Mouse (Mus musculus) brain, embryonic 14.5 days (tissue): Measurements from ENCODE around the gene Slc2a1. TPM values are rescaled to one million over a fixed set of nuclear protein-coding genes. Genes with fewer than 3 reads are reported as not detected.

ENCODE experiments used
- DNase-seq: peaks from one replicate; pipeline ENCODE4 v3.0.0-alpha.2; 2011; ENCODE audit warnings: low read depth
- CTCF ChIP-seq: fragments of 200-500 bp; IDR thresholded peaks from 2 replicates; pipeline ENCODE4 v1.5.1; 2012; ENCODE audit warnings: inconsistent platforms, mild to moderate bottlenecking, moderate library complexity, borderline replicate concordance; ENCODE audit not compliant: insufficient read depth, insufficient read length; ENCODE audit errors: extremely low read depth
- POLR2A ChIP-seq: fragments of 200-500 bp; IDR thresholded peaks from 2 replicates; pipeline ENCODE4 v1.6.1; 2012; ENCODE audit warnings: mild to moderate bottlenecking, inconsistent platforms, borderline replicate concordance; ENCODE audit not compliant: poor library complexity, insufficient read depth, insufficient read length, severe bottlenecking; ENCODE audit errors: extremely low read depth
- polyA plus RNA-seq: library from polyadenylated mRNA; depleted of rRNA; stranded (reverse); fragments of >200 nt; gene quantifications from 2 replicates; pipeline ENCODE4 v1.2.3, GENCODE M21; 2012

Slc2a1 gene
- polyA plus RNA-seq, 1 experiment = 96.9 TPM

DNA sequence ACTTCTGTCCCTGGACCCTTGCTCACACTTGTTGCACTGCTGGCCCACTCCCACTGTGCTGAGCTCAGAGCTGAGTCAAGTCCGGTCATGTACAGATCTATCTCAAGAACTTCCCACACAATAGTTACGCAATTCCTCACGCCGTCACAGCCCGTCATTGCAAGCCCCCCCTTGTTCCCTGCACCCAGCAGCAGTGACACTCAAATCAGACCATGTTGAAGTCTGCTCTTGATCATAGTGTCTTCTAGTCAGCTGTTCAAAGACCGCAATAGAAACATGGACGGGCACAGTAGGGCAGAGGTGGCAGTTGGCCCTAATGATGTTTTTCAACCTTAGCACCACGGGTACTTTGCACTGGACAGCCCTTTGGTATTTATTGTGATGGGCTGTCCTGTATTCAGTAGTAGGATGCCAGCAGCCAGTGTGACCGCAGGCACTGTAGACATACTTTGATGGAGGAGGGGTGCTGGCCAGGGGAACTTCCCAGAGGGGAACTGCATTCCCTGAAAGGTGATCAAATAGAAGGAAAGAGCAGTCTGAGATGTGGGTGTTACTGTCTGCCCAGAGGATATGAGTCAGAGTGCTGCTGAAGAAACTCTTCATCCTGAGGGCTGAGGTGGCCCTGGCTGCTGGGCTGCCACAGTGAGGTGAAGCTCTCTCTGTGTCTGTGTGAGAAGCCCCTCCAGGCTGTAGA, 17.2 kb downstream of the Slc2a1 start:
- TF ChIP-seq POLR2A (no peak), CTCF (no peak)
- DNase-seq = no peak

DNA sequence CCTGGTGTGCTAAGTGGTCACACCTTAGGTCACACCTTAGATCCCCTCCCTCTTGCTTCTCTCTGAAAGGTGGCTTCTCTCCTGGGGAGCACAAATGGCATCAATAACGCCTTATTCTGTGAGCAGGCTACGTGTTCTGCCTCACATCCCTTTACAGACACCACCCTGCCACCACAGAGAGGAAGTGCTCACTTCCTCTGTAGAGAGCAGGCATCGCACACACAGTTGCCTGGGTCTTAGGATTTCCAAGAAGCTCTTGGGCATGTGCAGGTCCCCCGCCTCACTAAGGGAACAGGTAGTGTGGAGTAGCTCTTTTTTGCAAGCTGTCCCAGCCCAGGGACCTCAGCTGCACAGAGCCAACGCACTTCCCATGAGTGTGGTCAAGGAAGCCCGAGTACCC, 18.7 kb downstream of the Slc2a1 start:
- DNase-seq = no peak
- TF ChIP-seq POLR2A (no peak), CTCF (no peak)

DNA sequence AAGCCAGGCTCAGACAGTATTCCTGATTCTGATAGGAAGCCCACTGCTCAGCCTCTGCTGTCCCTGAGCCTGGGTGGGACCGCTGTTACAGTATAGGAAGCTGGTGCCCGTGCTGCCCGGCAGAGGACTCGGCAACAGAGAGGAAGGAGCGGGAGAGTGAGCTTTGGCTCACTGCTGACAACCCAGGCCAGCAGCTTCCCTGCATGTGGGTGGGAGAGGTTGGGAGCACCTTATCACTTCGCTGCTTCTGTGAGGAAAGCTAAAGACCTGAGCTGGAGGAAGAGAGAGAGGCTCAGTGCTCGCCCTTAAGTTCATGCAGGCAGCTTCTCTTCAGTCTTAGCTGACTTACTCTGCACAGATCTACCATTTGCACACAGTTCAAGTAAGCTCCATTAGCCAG, 20.0 kb downstream of the Slc2a1 start:
- TF ChIP-seq CTCF = no peak
- TF ChIP-seq POLR2A = no peak
- DNase-seq = no peak

DNA sequence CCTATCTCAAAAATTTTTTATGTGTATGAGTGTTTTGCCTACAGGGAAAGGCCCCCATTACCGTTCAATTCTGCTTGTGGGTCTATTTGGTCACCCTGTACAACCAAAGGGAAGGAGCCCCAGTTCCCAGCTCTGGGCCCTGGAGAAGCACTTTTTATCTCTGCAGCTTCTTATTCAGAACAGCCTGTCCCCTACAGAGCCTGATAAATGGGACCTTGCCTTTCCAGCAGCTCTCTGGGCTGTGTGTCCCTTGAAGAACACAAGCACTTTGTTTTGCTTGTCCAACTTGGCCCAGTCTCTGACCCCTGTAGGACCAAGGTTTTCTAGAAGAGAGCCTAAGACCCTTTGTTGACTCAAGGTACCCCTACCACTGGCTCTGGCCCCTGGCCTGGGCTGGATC, 20.6 kb downstream of the Slc2a1 start:
- DNase-seq = no peak
- TF ChIP-seq CTCF (no peak), POLR2A (no peak)

DNA sequence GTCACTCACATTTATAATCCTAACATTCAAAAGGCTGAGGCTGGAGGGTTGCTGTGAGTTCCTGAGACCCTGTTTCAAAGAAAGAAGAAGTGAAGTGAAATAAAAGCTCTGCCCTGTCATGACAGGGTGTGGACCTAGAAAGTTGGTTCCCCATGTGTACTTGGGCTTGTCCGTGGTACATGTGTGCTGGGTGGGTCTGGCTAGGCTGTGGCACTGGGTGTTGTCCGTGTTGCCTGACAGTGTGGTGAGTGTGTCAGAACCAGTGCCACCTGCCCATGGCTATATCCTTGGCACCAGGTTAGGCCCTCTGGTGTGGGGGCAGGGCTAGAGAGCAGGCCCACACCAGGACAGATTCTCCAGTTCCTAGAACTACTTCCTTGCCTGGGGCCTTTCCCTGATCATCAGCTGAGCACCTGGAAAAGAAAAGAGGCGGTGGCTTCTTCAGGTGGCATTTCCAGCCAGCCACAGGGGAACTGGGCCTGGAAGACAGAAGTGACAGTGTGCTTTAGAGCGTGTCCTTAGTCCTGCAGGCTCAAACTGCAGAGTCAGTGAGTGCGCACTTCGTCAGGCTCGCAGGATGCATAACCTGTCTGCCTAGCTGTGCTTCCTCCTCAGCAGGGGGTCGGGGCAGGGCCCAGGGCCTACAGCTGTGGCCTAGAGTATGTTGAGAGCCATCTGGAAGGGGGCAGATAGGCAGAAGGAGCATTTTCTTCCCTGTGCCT, 22.8 kb downstream of the Slc2a1 start:
- DNase-seq = no peak

DNA sequence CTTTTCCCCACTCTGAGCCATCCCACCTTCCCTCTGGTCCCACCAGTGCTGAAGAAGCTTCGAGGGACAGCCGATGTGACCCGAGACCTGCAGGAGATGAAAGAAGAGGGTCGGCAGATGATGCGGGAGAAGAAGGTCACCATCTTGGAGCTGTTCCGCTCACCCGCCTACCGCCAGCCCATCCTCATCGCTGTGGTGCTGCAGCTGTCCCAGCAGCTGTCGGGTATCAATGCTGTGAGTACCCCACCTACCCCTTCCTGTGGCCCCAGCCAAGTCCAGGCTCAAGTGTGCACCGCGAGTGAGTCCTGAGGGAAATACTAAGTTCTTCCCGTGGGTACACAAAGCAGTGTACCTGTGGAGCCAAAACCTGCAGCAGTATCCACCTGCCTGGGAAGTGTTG, 24.8 kb downstream of the Slc2a1 start:
- TF ChIP-seq POLR2A (no peak), CTCF (no peak)
- DNase-seq = no peak

More for the DNA sequence above, 22.8 kb downstream of the Slc2a1 start:
- TF ChIP-seq POLR2A = no peak
- no peak for TF ChIP-seq CTCF

DNA sequence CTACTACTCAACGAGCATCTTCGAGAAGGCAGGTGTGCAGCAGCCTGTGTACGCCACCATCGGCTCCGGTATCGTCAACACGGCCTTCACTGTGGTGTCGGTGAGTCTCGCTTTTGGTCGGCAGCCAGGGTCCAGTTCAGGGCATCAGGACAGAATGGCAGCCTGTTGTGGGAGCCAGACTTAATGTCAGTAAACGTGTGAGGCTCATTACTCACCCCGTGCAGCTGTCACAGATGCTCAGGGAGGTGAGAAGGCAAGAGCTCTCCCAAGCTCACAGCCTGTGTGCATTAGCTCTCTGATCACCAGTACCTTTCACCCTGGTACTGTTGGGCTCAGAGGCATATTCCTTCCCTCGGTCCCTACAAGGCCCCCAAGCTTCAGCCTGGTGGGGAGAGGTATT, 25.3 kb downstream of the Slc2a1 start:
- TF ChIP-seq POLR2A = no peak
- TF ChIP-seq CTCF = no peak
- DNase-seq = no peak

DNA sequence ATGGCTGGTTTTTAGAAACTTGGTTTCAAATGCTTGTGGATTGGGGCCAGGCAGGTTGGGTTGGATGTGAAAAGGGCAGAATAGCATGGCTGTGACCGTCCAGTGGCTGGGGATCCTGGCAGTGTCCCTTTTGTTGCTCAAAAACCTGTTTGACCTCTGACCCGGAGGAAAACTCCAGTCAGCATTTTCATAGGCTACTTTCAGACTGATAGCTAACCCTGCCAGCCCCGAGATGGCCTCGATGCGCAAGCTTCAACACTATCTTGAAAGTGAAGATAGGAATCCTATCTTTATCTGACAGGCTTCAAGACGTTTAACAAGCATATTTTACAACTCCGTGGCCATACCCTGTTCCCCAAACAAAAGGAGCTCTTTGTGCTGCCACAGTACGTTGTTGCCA, 28.8 kb downstream of the Slc2a1 start:
- DNase-seq = peak; percentile 5
- no peak for TF ChIP-seq POLR2A
- no peak for TF ChIP-seq CTCF

DNA sequence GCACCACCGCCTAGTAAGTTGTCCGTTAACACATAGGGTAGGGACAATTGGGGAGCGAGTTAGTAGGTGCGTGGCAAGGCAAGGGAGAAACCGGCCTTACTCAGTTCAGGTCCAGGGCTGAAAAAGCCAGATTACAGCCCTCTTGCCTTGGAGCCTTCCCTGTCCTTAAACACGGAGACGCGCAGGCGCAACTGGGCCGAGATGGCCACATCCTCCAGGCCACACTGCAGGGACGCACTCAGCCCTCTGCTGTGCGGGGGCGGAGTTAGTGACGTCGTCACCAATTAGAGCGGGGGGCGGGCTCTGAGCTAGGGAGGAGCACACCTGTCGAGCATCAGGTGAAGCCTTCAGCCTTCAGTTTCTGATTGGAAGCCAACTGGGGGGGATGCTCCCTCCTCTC, 29.7 kb downstream of the Slc2a1 start:
- no peak for TF ChIP-seq POLR2A
- DNase-seq = peak; percentile 92

DNA sequence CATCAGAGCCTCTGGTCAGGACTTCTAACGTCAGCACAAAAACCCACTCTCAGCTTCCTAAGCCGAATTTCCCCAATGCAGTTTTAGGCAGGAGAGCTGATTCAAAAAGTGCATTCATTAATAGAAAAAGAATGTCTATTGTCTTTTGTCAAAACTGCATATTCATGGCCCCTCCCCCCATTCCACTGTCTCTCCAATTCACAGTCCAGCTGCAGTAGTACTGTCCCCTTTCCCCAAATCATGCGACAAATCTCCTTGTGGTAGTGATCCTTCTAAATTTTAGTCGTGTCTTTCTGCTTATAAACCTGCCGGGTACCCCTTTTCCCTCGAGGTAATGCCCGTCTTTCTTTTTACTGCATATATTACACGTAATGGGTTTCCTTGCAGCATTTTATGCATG, 30.3 kb downstream of the Slc2a1 start:
- no peak for DNase-seq
- TF ChIP-seq POLR2A (no peak), CTCF (no peak)

DNA sequence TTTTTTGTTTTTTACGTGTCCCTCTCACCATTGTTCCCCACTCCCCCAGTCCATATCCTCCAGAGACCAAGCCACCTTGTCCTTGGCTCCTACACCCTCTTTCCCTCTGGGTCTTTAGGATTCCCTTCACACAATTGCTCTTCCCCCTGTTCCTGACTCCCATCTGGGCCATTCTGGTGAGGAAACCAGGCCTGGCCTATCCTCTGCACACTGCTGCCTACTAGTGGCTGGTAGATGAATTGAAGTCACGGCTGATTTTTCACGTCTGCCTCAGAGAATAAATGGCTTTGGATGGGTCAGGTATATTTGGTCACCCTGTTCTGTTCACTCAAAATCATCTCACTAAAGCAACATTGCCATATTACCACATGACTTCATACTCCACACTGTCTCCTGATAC, 31.6 kb downstream of the Slc2a1 start:
- TF ChIP-seq CTCF = peak; percentile 77; the same call in 1 of the 2 replicates
- no peak for TF ChIP-seq POLR2A
- peak; percentile 31 for DNase-seq

DNA sequence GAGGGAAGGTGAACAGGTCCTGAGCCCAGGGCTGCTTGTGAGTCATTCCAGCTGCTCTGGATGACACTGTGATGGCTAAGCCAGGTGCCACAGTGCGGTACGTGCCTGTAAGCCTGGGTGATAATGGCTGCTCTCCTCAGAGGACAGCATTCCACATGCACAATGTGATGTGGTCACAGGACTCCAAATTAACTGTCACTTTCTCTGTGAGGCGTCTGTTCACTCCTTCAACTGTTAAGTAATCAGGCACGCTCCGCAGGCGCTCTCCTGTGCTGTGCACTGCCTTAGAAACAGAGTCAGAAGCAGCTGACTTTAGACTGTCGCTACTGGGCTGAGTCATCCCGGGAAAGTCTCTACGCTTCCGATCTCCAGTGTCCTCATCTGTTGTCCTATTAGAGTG, 32.7 kb downstream of the Slc2a1 start:
- DNase-seq = no peak
- TF ChIP-seq POLR2A (no peak), CTCF (no peak)

DNA sequence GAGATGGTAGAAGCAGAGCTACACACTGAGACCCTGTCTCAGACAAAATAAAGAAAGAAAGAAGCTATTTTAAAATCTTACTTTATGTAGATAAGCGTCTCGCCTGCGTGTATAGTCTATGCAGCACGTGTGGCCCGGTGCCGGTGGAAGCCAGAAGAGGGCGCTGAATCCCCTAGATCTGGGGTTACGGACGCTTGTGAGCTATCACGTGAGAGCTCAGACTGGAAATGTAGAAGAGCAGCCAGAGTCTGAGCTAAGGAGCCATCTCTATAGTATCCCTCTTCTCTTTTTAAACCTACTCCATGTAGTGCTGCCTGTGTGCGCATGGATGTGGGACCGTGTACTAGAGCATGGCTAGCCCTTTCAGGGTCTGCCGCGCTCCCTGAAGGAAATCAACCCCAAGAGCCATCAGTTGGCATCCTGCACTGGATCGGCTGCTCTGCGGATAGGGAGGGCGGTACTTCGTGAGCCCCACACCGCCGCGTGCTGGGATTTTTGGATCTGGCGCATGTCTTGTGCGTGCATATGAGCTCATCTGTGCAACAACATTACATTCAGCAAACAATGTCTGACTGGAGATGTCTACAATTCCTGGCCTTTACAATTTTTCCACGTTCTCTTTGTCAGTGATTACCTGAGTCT, 33.8 kb downstream of the Slc2a1 start:
- DNase-seq = peak; percentile 89
- TF ChIP-seq CTCF (peak; percentile 71), POLR2A (no peak)

DNA sequence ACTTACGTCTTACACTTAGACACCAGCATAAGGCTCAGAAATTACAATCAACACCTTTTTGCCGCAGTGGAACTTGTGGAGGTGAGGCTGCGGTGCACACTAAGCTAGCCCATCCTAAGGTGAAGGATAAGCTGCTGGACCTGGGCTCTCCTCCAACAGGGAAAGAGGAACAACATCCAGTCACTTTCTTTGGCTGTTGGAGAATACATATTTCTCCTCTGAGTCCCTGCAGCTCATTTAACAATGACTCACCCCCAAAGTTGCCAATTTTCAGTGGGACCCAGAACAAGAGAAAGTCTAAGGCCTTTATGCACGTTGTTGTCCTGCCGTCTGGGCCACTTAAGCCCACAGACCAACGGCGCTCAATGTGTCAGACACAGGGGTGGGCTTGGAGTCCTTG, 38.3 kb downstream of the Slc2a1 start:
- no peak for DNase-seq

DNA sequence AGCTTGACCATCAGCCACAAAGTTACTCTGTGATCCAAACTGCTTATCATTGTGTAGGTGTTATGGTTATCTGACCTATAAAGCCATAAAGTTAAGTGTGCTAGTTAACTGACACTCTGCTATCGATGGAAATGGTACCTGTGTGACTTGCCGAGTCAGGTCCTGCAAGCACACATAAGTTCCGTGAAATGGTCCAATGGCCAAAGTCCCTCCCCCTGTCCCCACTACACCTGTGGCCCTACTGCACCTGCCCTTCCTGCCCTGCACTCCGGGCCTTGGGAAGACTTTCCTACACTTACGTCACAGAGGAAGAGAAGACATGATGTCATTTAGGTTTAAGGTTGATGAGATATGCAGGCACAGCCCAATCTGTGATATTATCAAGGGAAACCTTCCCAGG, 38.8 kb downstream of the Slc2a1 start:
- DNase-seq = no peak
- TF ChIP-seq CTCF (no peak), POLR2A (no peak)

More for the DNA sequence above, 38.3 kb downstream of the Slc2a1 start:
- no peak for TF ChIP-seq CTCF
- no peak for TF ChIP-seq POLR2A
